Mouse (Mus musculus): Measurements from ENCODE around the gene Ssh3. TPM values are rescaled to one million over a fixed set of nuclear protein-coding genes. Genes with fewer than 3 reads are reported as not detected.

Ssh3 gene
- polyA plus RNA-seq, 1 experiment from 2014 or later = 16.2 TPM

Small RNA genes within 50 kb of the gene (microRNA-seq; reads per million reads assigned to microRNA genes)
- gene Gm26115 (not detected), gene Mir6985 (0.92 reads per million)

Other genes with a start within 250 kb of the Ssh3 start
- gene Gstp1, start 231.2 kb downstream of the Ssh3 start, polyA plus RNA-seq (2015; fragmentation: Nextera tagmentation; extraction: Ambion mirVana) = 513 and 520 TPM in 2 replicates
- 2.7 and 5.6 TPM in 2 replicates for gene Gstp2, start 223.2 kb downstream of the Ssh3 start, polyA plus RNA-seq (2015; fragmentation: Nextera tagmentation; extraction: Ambion mirVana)
- gene Gstp3, start 209.6 kb downstream of the Ssh3 start, polyA plus RNA-seq (2015; fragmentation: Nextera tagmentation; extraction: Ambion mirVana) = not detected in 2 replicates
- 0.22 TPM in 1 of 2 replicates, not detected in the other for gene Cabp2, start 187.6 kb downstream of the Ssh3 start, polyA plus RNA-seq (2015; fragmentation: Nextera tagmentation; extraction: Ambion mirVana)
- 92.3 and 92.9 TPM in 2 replicates for gene Cdk2ap2, start 172.0 kb downstream of the Ssh3 start, polyA plus RNA-seq (2015; fragmentation: Nextera tagmentation; extraction: Ambion mirVana)
- gene Pitpnm1, start 169.2 kb downstream of the Ssh3 start, polyA plus RNA-seq (2015; fragmentation: Nextera tagmentation; extraction: Ambion mirVana) = 97.7 and 102 TPM in 2 replicates
- gene Aip, start 143.3 kb downstream of the Ssh3 start, polyA plus RNA-seq (2015; fragmentation: Nextera tagmentation; extraction: Ambion mirVana) = 99.5 and 101 TPM in 2 replicates
- gene Gpr152, start 129.4 kb downstream of the Ssh3 start, polyA plus RNA-seq (2015; fragmentation: Nextera tagmentation; extraction: Ambion mirVana) = 0.04 TPM in 1 of 2 replicates, not detected in the other
- gene Cabp4, start 125.1 kb downstream of the Ssh3 start, polyA plus RNA-seq (2015; fragmentation: Nextera tagmentation; extraction: Ambion mirVana) = 0.22 and 0.28 TPM in 2 replicates
- 127 and 139 TPM in 2 replicates for gene Coro1b, start 120.6 kb downstream of the Ssh3 start, polyA plus RNA-seq (2015; fragmentation: Nextera tagmentation; extraction: Ambion mirVana)
- 0.26 and 0.96 TPM in 2 replicates for gene Ptprcap, start 115.6 kb downstream of the Ssh3 start, polyA plus RNA-seq (2015; fragmentation: Nextera tagmentation; extraction: Ambion mirVana)
- 60.1 and 60.7 TPM in 2 replicates for gene Rps6kb2, start 105.8 kb downstream of the Ssh3 start, polyA plus RNA-seq (2015; fragmentation: Nextera tagmentation; extraction: Ambion mirVana)
- 5.9 and 6.9 TPM in 2 replicates for gene Carns1, start 93.7 kb downstream of the Ssh3 start, polyA plus RNA-seq (2015; fragmentation: Nextera tagmentation; extraction: Ambion mirVana)
- 0.38 and 0.93 TPM in 2 replicates for gene Tbc1d10c, start 77.9 kb downstream of the Ssh3 start, polyA plus RNA-seq (2015; fragmentation: Nextera tagmentation; extraction: Ambion mirVana)
- 537 and 571 TPM in 2 replicates for gene Ppp1ca, start 77.1 kb downstream of the Ssh3 start, polyA plus RNA-seq (2015; fragmentation: Nextera tagmentation; extraction: Ambion mirVana)
- 23.7 and 24.9 TPM in 2 replicates for gene Rad9a, start 67.5 kb downstream of the Ssh3 start, polyA plus RNA-seq (2015; fragmentation: Nextera tagmentation; extraction: Ambion mirVana)
- gene Clcf1, start 54.9 kb downstream of the Ssh3 start, polyA plus RNA-seq (2015; fragmentation: Nextera tagmentation; extraction: Ambion mirVana) = 0.79 and 0.88 TPM in 2 replicates
- gene AC109138.7, start 54.8 kb downstream of the Ssh3 start, polyA plus RNA-seq (2015; fragmentation: Nextera tagmentation; extraction: Ambion mirVana) = not detected in 2 replicates
- 20.4 and 20.6 TPM in 2 replicates for gene Pold4, start 37.3 kb downstream of the Ssh3 start, polyA plus RNA-seq (2015; fragmentation: Nextera tagmentation; extraction: Ambion mirVana)
- 53.9 and 57.1 TPM in 2 replicates for gene Ankrd13d, start 14.0 kb upstream of the Ssh3 start, polyA plus RNA-seq (2015; fragmentation: Nextera tagmentation; extraction: Ambion mirVana)
- gene Grk2, start 37.0 kb upstream of the Ssh3 start, polyA plus RNA-seq (2015; fragmentation: Nextera tagmentation; extraction: Ambion mirVana) = 28.2 and 29.6 TPM in 2 replicates
- gene Kdm2a, start 129.1 kb upstream of the Ssh3 start, polyA plus RNA-seq (2015; fragmentation: Nextera tagmentation; extraction: Ambion mirVana) = 37.0 and 38.8 TPM in 2 replicates
- gene Rhod, start 170.3 kb upstream of the Ssh3 start, polyA plus RNA-seq (2015; fragmentation: Nextera tagmentation; extraction: Ambion mirVana) = 5.1 and 5.5 TPM in 2 replicates
- gene Syt12, start 208.3 kb upstream of the Ssh3 start, polyA plus RNA-seq (2015; fragmentation: Nextera tagmentation; extraction: Ambion mirVana) = 3.6 and 4.3 TPM in 2 replicates
- not detected in 2 replicates for gene 2010003K11Rik, start 229.4 kb upstream of the Ssh3 start, polyA plus RNA-seq (2015; fragmentation: Nextera tagmentation; extraction: Ambion mirVana)
- 26.6 and 30.5 TPM in 2 replicates for gene Pcx, start 241.3 kb upstream of the Ssh3 start, polyA plus RNA-seq (2015; fragmentation: Nextera tagmentation; extraction: Ambion mirVana)